Mouse (Mus musculus) A20 (cell line): Measurements from ENCODE around the gene Dlk1.
"Not testable (repeated sequence)": the region's sequence is repeated elsewhere in the genome, so short reads cannot be mapped to it uniquely, and the experiment has no call there.

Source experiments
- DNase-seq: peaks from one replicate; pipeline ENCODE4 v3.0.0-alpha.2; 2011; ENCODE audit warnings: low read depth, low spot score

The Dlk1 gene

GRCm38 (mm10) chr12:109439974-109440373 is 12.6 kb upstream of the Dlk1 start:
- DNase-seq = no peak

GRCm38 (mm10) chr12:109441366-109441765 is 11.3 kb upstream of the Dlk1 start:
- DNase-seq = no peak

GRCm38 (mm10) chr12:109442115-109442514 is 10.5 kb upstream of the Dlk1 start:
- DNase-seq = no peak

GRCm38 (mm10) chr12:109443276-109443675 is 9.3 kb upstream of the Dlk1 start:
- DNase-seq = no peak

GRCm38 (mm10) chr12:109444999-109445398 is 7.6 kb upstream of the Dlk1 start:
- no peak for DNase-seq

GRCm38 (mm10) chr12:109445499-109446235 is 7.0 kb upstream of the Dlk1 start:
- no peak for DNase-seq

- no peak for DNase-seq
These were observed 6.2 kb upstream of the Dlk1 start for GRCm38 (mm10) chr12:109446236-109446941.

- DNase-seq = no peak
These were observed 2.9 kb upstream of the Dlk1 start for GRCm38 (mm10) chr12:109449421-109450411.

GRCm38 (mm10) chr12:109453065-109453997 is 708 bp downstream of the Dlk1 start:
- no peak for DNase-seq

- DNase-seq = no peak
These were observed 1.5 kb downstream of the Dlk1 start for GRCm38 (mm10) chr12:109454137-109454536.

GRCm38 (mm10) chr12:109456531-109457202 is 4.0 kb downstream of the Dlk1 start:
- DNase-seq = no peak

- no peak for DNase-seq
These were observed 5.2 kb downstream of the Dlk1 start for GRCm38 (mm10) chr12:109457836-109458235.

- DNase-seq = no peak
These were observed 6.3 kb downstream of the Dlk1 start for GRCm38 (mm10) chr12:109458896-109459295.

GRCm38 (mm10) chr12:109459481-109460401 is 7.1 kb downstream of the Dlk1 start:
- DNase-seq = no peak

GRCm38 (mm10) chr12:109462594-109462993 is 10.0 kb downstream of the Dlk1 start:
- no peak for DNase-seq

- DNase-seq = not testable (repeated sequence)
These were observed 14.8 kb downstream of the Dlk1 start for GRCm38 (mm10) chr12:109467417-109467816.

- no peak for DNase-seq
These were observed 17.2 kb downstream of the Dlk1 start for GRCm38 (mm10) chr12:109469793-109470192.

- DNase-seq = no peak
These were observed 20.0 kb downstream of the Dlk1 start for GRCm38 (mm10) chr12:109472627-109473026.

- DNase-seq = no peak
These were observed 21.0 kb downstream of the Dlk1 start for GRCm38 (mm10) chr12:109473575-109473976.
